25 mouse cellular contexts compared by ENCODE assay signal in the genomic region with DNA sequence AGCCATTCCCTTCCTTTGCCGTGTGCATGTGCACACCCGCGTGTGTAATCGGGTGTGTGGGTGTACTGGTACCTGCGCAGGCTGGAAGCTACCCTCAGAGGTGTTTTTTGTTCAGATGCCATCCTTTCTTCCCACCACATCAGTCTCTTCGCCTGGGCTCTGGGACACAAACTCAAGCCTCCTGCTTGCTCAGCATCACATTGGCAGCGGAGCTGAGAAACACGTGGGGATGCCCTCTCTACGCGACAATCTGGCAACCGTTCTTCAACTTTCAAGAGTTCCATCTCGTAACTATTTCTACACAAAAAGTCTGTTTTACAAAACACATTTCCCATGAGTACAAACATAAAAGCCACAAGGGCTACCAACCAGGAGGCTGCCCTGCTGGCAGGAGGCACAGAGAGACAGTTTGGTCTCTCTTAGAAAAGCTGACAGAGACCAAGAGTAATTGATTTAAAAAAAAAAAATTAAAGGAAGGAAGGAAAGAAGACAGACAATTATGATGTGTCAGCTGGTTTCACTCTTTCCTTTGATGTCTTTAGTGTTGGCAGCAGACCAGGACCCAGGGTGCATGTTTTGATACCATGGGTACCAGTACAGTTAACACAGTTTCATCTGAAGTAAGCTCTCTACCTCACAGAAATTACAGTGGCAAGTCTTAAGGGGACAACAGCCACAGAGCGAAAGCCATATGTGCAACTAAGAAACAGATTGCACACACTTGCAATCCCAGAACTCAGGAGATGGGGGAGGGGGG. TPM values are rescaled to one million over a fixed set of nuclear protein-coding genes. Genes with fewer than 3 reads are reported as not detected.
DNase-seq lines count a peak whose midpoint lies in the region; ATAC-seq and TF ChIP-seq lines count a peak whose summit lies in the region.
"Had no signal": no experiment of that assay in that cellular context is flagged by ENCODE, and none has a peak within 500 bp of the region (broad histone marks: within the 10 kb centered on the region; RNA-seq: fewer than 3 reads in every experiment).

No protein-coding gene starts in this region.

- TF ChIP-seq POLR2A in CH12.LX (IDR thresholded peaks at IDR 0.05; ENCODE audit: low read depth, low read length): no peak

- H3K9me3 ChIP-seq in forebrain, postnatal 0 days (ENCODE audit: low read length): no peaks in the 10 kb centered on the region
- no peaks in the 10 kb centered on the region for H3K9me3 ChIP-seq in forebrain, embryonic 10.5 days
- no peaks in the 10 kb centered on the region for H3K9me3 ChIP-seq in CH12.LX (replicated peaks; ENCODE audit: low read length)
- H3K9me3 ChIP-seq in hindbrain, embryonic 16.5 days (ENCODE audit: control insufficient read depth, low read length): no peaks in the 10 kb centered on the region
- H3K9me3 ChIP-seq: heart, embryonic 12.5 days; hindbrain, embryonic 10.5 days; limb, embryonic 13.5 days; liver, embryonic 12.5 days; midbrain, embryonic 13.5 days had no signal

- peak; percentile 52 for DNase-seq in forebrain, postnatal 0 days
- no peak for DNase-seq in forebrain, embryonic 10.5 days (ENCODE audit: extremely low spot score, low spot score)
- peak; percentile 79 for DNase-seq in CD4-positive helper T cell, adult 2 months (ENCODE audit: low read depth, low spot score)
- DNase-seq in CH12.LX (ENCODE audit: extremely low read depth): no peak
- DNase-seq in induced T-regulatory cell, adult 2 months (ENCODE audit: low read depth): peak; percentile 78
- no peak for DNase-seq in adrenal gland, postnatal 36 days
- DNase-seq: cerebellum, adult 2 months; gastrocnemius, postnatal 14 days; heart, adult 11 months; heart, postnatal 10 days; kidney, adult 8-10 months; kidney, postnatal 14 days; layer of hippocampus, postnatal 36 days; lung, adult 2 months; lung, postnatal 14 days; right cerebral cortex, postnatal 25 days; spleen, adult 18-20 months had no signal

- peak; percentile 45; the same call in 1 of the 2 replicates for ATAC-seq in forebrain, postnatal 0 days
- no peak for ATAC-seq in hindbrain, embryonic 16.5 days
- ATAC-seq: liver, embryonic 12.5 days; midbrain, embryonic 13.5 days had no signal

- WGBS in forebrain, postnatal 0 days: 60% methylated on average over 13 of the region's 13 CpGs
- WGBS in forebrain, embryonic 10.5 days: 97% methylated on average over 13 of the region's 13 CpGs
- WGBS in hindbrain, embryonic 16.5 days: 72% methylated on average over 13 of the region's 13 CpGs

- H3K9ac ChIP-seq in forebrain, postnatal 0 days: no peak overlapping the region
- no peak overlapping the region for H3K9ac ChIP-seq in CH12.LX (ENCODE audit: insufficient read depth, low read depth)
- no peak overlapping the region for H3K9ac ChIP-seq in hindbrain, embryonic 16.5 days (ENCODE audit: low read depth, low read length)
- H3K9ac ChIP-seq: heart, embryonic 12.5 days; limb, embryonic 13.5 days; liver, embryonic 12.5 days; midbrain, embryonic 13.5 days had no signal

- no peak for TF ChIP-seq CTCF in forebrain, postnatal 0 days (IDR thresholded peaks at IDR 0.05; ENCODE audit: low read depth)
- TF ChIP-seq CTCF in CH12.LX (conservative IDR thresholded peaks at IDR 0.05 in 1 of 2, IDR thresholded peaks at IDR 0.05 in 1 of 2; ENCODE audit: low read depth in 2 of 2, low read length in 2 of 2): no peak

- H3K36me3 ChIP-seq in forebrain, postnatal 0 days (ENCODE audit: insufficient read depth): no peaks in the 10 kb centered on the region
- H3K36me3 ChIP-seq in forebrain, embryonic 10.5 days (replicated peaks): peaks cover 3% of the 10 kb centered on the region; the same call in 1 of the 2 replicates
- H3K36me3 ChIP-seq in CH12.LX (replicated peaks in 1 of 2; ENCODE audit: control insufficient read depth in 1 of 2, insufficient read depth in 1 of 2, low read length in 1 of 2): peaks cover 0 to 3% of the 10 kb centered on the region in 2 experiments
- no peaks in the 10 kb centered on the region for H3K36me3 ChIP-seq in hindbrain, embryonic 16.5 days (ENCODE audit: control insufficient read depth, insufficient read depth, low read length)
- H3K36me3 ChIP-seq: limb, embryonic 13.5 days; liver, embryonic 12.5 days; midbrain, embryonic 13.5 days had no signal

- TF ChIP-seq RAD21 in CH12.LX (IDR thresholded peaks at IDR 0.05; ENCODE audit: low read depth, low read length): no peak

- H3K4me1 ChIP-seq in forebrain, postnatal 0 days (ENCODE audit: insufficient read depth): no peaks in the 10 kb centered on the region
- H3K4me1 ChIP-seq in forebrain, embryonic 10.5 days: peaks cover 11% of the 10 kb centered on the region
- H3K4me1 ChIP-seq in CH12.LX (ENCODE audit: control insufficient read depth in 1 of 2, insufficient read depth in 2 of 2): peaks cover 0 to 6% of the 10 kb centered on the region in 2 experiments; a peak in 2 of 4 replicates
- peaks cover 2% of the 10 kb centered on the region for H3K4me1 ChIP-seq in hindbrain, embryonic 16.5 days (ENCODE audit: control insufficient read depth, insufficient read depth, low read depth, low read length)
- H3K4me1 ChIP-seq: limb, embryonic 13.5 days; liver, embryonic 12.5 days had no signal

- no peaks in the 10 kb centered on the region for H3K27me3 ChIP-seq in forebrain, postnatal 0 days (ENCODE audit: insufficient read depth, low read length)
- no peaks in the 10 kb centered on the region for H3K27me3 ChIP-seq in forebrain, embryonic 10.5 days (ENCODE audit: poor library complexity, severe bottlenecking)
- H3K27me3 ChIP-seq in CH12.LX (replicated peaks): no peaks in the 10 kb centered on the region
- no peaks in the 10 kb centered on the region for H3K27me3 ChIP-seq in hindbrain, embryonic 16.5 days (replicated peaks; ENCODE audit: control insufficient read depth, insufficient read depth, low read length)
- H3K27me3 ChIP-seq: heart, embryonic 12.5 days; limb, embryonic 13.5 days; midbrain, embryonic 13.5 days had no signal

- in situ Hi-C loops in CH12.LX (cut with MboI; ENCODE audit: low pct_ligation_motif_present, low pct_unique_long_range_greater_than_20kb, low sequenced_read_pairs): no loop called here

- no peaks in the 10 kb centered on the region for H3K79me2 ChIP-seq in CH12.LX (replicated peaks; ENCODE audit: control insufficient read depth, extremely low read depth, insufficient read depth, poor library complexity, severe bottlenecking)

- no peak for TF ChIP-seq EP300 in CH12.LX (IDR thresholded peaks at IDR 0.05; ENCODE audit: low read length)

- no peak overlapping the region for H3K27ac ChIP-seq in forebrain, postnatal 0 days (ENCODE audit: low read depth, low read length)
- H3K27ac ChIP-seq in forebrain, embryonic 10.5 days: no peak overlapping the region
- H3K27ac ChIP-seq in CH12.LX (ENCODE audit: insufficient read depth, low read depth): no peak overlapping the region
- H3K27ac ChIP-seq in hindbrain, embryonic 16.5 days (ENCODE audit: low read depth, low read length): no peak overlapping the region
- H3K27ac ChIP-seq: hindbrain, embryonic 10.5 days; layer of hippocampus, adult 2 months; limb, embryonic 13.5 days; liver, embryonic 12.5 days; midbrain, embryonic 13.5 days had no signal

- no peak overlapping the region for H3K4me2 ChIP-seq in forebrain, postnatal 0 days (ENCODE audit: low read depth)
- no peak overlapping the region for H3K4me2 ChIP-seq in CH12.LX (ENCODE audit: insufficient read depth, low read depth, poor library complexity, severe bottlenecking)
- no peak overlapping the region for H3K4me2 ChIP-seq in hindbrain, embryonic 16.5 days (ENCODE audit: low read length)
- H3K4me2 ChIP-seq: heart, embryonic 12.5 days; limb, embryonic 13.5 days; liver, embryonic 12.5 days; midbrain, embryonic 13.5 days had no signal

- dilution Hi-C loops in CH12.LX (cut with MboI; ENCODE audit: extremely low pct_ligation_motif_present, extremely low pct_unique_long_range_greater_than_20kb, low sequenced_read_pairs): no loop called here

- H3K4me3 ChIP-seq in forebrain, postnatal 0 days (ENCODE audit: low read depth, low read length): no peak overlapping the region
- H3K4me3 ChIP-seq in forebrain, embryonic 10.5 days: no peak overlapping the region
- no peak overlapping the region for H3K4me3 ChIP-seq in CH12.LX (replicated peaks in 1 of 3; ENCODE audit: low read depth in 2 of 3, low read length in 2 of 3, poor library complexity in 1 of 3)
- H3K4me3 ChIP-seq in hindbrain, embryonic 16.5 days (ENCODE audit: low read length): no peak overlapping the region
- H3K4me3 ChIP-seq: heart, embryonic 12.5 days; hindbrain, embryonic 10.5 days; layer of hippocampus, adult 2 months; limb, embryonic 13.5 days; liver, embryonic 12.5 days; midbrain, embryonic 13.5 days had no signal

TF ChIP-seq in CH12.LX, 34 proteins besides CTCF, POLR2A, EP300 and RAD21:
- TF ChIP-seq MAFK (IDR thresholded peaks at IDR 0.05; ENCODE audit: insufficient replicate concordance, low read length): 0 out of 2 replicates have a peak, but pooled peaks have one; percentile 26
- TF ChIP-seq USF1 (IDR thresholded peaks at IDR 0.05; ENCODE audit: low read depth, low read length): no peak

RNA-seq across cellular contexts. Expression of gene Ankrd6, which starts 21.8 kb away (rescaled TPM):
- total RNA-seq in forebrain, postnatal 0 days (2014; rRNA removed): 30.3 and 39.8 TPM in 2 replicates
- polyA plus RNA-seq in forebrain, postnatal 0 days (2015; fragmentation: Nextera tagmentation; extraction: Ambion mirVana): 15.1 and 18.4 TPM in 2 replicates
- polyA plus RNA-seq in forebrain, embryonic 10.5 days (2016; fragmentation: Nextera tagmentation; extraction: Ambion mirVana): 11.9 and 12.4 TPM in 2 replicates
- total RNA-seq in CH12.LX (2012; rRNA removed): 1.4 and 2.1 TPM in 2 replicates
- 1.3 TPM in 2 replicates for total RNA-seq in CH12.LX (2014; rRNA removed)
- polyA plus RNA-seq in CH12.LX (2012; ENCODE audit: insufficient read length, low read depth): 1.5 and 1.6 TPM in 2 replicates
- 1 to 10 TPM; 1.6 to 3.1 TPM for total RNA-seq in adrenal gland, postnatal 36 days (2021)
- 22.2 and 27.1 TPM in 2 replicates for polyA plus RNA-seq in hindbrain, embryonic 16.5 days (2015; fragmentation: Nextera tagmentation; extraction: Ambion mirVana)
- total RNA-seq: monocyte, adult 5-6 weeks had no signal

RNA-seq across cellular contexts. Expression of gene Rragd, which starts 54.0 kb away (rescaled TPM):
- total RNA-seq in forebrain, postnatal 0 days (2014; rRNA removed): 45.3 and 53.0 TPM in 2 replicates
- 21.8 and 30.6 TPM in 2 replicates for polyA plus RNA-seq in forebrain, postnatal 0 days (2015; fragmentation: Nextera tagmentation; extraction: Ambion mirVana)
- 25.6 and 26.9 TPM in 2 replicates for polyA plus RNA-seq in forebrain, embryonic 10.5 days (2016; fragmentation: Nextera tagmentation; extraction: Ambion mirVana)
- 0.76 and 1.4 TPM in 2 replicates for total RNA-seq in CH12.LX (2012; rRNA removed)
- total RNA-seq in CH12.LX (2014; rRNA removed): 0.46 and 0.49 TPM in 2 replicates
- polyA plus RNA-seq in CH12.LX (2012; ENCODE audit: insufficient read length, low read depth): 0.82 and 1.1 TPM in 2 replicates
- total RNA-seq in adrenal gland, postnatal 36 days (2021): 1 to 10 TPM; 7.9 to 10.0 TPM
- polyA plus RNA-seq in hindbrain, embryonic 16.5 days (2015; fragmentation: Nextera tagmentation; extraction: Ambion mirVana): 31.1 and 31.3 TPM in 2 replicates

Comparison
In these comparisons a context has a peak if more than half of its experiments do, and no peak if none do; other contexts are left out.
1. DNase-seq: peak in forebrain, postnatal 0 days (single experiment), CD4-positive helper T cell, adult 2 months (single experiment) and induced T-regulatory cell, adult 2 months (single experiment); none in forebrain, embryonic 10.5 days (single experiment), CH12.LX (single experiment) and adrenal gland, postnatal 36 days (0 of 2).
2. RNA of gene Rragd, which starts 54.0 kb away (polyA plus RNA-seq): 31.1 to 31.3 TPM in hindbrain, embryonic 16.5 days, 21.8 to 30.6 TPM in forebrain, postnatal 0 days and 25.6 to 26.9 TPM in forebrain, embryonic 10.5 days; 0.82 to 1.1 TPM in CH12.LX; every median in the first group is over 10 times any median in the second.